Mouse (Mus musculus) induced T-regulatory cell, adult 2 months (primary cell): ENCODE data around the gene Ppm1h.

Experiments
- DNase-seq: peaks from one replicate; pipeline ENCODE4 v3.0.0-alpha.2; 2012; ENCODE audit warnings: low read depth

Ppm1h gene

DNA sequence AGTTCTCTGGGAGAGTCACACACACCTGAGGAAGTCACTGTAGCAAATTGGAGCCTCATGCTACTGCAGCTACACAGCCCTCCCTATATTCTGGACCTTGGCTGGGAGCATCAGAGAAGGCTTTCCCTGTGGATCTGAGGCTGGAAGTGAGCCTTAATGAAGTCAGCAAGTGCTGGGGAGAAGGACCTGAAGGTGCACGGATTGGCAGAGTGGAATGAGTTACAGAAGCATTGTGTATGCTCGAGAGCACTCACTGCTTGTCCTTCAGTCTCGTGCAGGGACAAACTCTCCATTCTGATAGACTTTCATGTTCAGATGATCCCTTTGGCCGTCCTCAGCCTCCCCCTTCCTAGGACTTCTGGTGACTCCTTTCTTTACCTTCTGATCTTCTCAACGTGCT, 26.3 kb downstream of the Ppm1h start:
- no peak for DNase-seq

GRCm38 (mm10) chr10:122705457-122705856, 26.9 kb downstream of the Ppm1h start:
- no peak for DNase-seq

- no peak for DNase-seq
Observed at GRCm38 (mm10) chr10:122711381-122711811, 32.8 kb downstream of the Ppm1h start.

DNA sequence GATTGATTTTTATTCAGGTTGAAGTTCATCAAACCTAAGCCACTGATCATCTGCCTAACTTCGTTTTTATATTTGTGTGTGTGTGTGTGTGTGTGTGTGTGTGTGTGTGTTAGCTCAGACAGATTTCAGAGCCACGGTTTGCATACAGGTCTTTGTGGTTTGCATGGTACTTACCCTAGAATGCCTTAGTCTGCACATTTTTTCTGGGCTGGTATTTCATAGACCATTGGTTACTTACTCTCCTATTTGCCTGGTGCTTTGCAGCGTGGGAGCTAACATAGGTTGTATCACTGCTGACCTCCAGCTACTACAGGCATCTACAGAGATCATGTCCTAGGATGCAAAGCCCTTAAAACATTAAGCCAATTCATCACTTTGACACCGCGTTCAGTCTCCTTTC, 33.7 kb downstream of the Ppm1h start:
- DNase-seq: no peak

- no peak for DNase-seq
Observed at GRCm38 (mm10) chr10:122715856-122716255, 37.3 kb downstream of the Ppm1h start.

- DNase-seq: no peak
Observed at GRCm38 (mm10) chr10:122716286-122716685, 37.7 kb downstream of the Ppm1h start.

- no peak for DNase-seq
Observed at GRCm38 (mm10) chr10:122716739-122717474, 38.3 kb downstream of the Ppm1h start.

GRCm38 (mm10) chr10:122717754-122718415, 39.3 kb downstream of the Ppm1h start:
- peak; percentile 73 for DNase-seq

GRCm38 (mm10) chr10:122718951-122719350, 40.4 kb downstream of the Ppm1h start:
- no peak for DNase-seq

DNA sequence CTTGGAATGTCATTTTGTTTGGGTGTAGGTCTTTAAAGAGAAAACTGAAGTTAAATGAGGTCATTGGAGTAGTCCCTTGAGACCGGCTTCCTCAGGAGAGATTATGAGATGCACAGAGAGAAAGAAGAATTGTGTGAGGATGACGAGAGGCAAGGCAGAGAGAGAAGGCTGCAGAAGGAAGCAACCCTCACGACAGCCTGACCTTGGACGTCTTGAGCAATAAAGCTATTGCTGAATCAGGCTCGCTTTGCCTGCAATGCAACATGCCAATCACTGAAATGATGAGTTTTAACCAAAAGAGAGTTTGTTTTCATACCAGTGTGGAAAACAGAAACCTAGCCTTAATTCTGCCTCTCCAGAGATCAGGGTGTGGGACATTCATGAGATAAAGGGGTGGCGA, 43.5 kb downstream of the Ppm1h start:
- no peak for DNase-seq

GRCm38 (mm10) chr10:122724692-122725091, 46.1 kb downstream of the Ppm1h start:
- no peak for DNase-seq

- peak; percentile 66 for DNase-seq
Observed at GRCm38 (mm10) chr10:122727228-122727627, 48.7 kb downstream of the Ppm1h start.

DNA sequence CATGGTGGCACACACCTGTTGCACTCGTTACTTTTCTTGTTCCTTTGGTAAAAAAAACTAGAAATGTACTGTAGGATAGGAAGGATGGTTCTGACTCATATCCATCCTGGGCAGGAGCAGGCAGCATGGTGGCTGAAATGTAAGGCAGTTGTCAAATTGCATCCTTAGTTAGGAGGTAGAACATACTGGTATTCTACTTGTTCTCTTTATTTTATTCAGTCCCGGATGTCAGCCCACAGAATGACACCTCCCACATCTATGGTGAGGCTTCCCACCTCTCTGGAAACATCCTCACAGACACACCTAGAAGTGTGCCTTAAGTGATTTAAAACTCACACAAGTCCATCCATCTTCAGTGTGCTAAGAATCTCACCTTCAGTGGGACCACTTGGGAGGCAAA, 49.6 kb downstream of the Ppm1h start:
- peak; percentile 51 for DNase-seq

- no peak for DNase-seq
Observed at GRCm38 (mm10) chr10:122732146-122732545, 53.6 kb downstream of the Ppm1h start.

DNA sequence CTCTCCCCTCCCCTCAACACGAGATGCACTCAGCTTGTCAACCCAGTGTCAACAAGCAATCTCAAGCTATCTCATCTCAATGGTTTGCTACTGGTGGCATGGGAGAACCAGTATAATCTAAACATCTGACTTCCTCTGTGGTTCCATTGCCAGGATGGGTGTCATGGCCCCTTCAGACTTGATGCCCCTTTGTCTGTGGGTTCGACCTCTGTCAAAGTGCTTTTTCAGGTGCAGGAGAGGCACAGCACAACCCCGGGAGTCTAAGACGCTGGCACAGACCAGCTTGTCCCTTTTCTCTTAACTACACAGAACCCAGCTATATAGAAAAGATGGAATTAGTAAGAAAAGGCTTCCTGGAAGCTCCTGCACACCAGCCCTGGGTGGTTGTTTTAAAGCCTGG, 56.0 kb downstream of the Ppm1h start:
- no peak for DNase-seq

DNA sequence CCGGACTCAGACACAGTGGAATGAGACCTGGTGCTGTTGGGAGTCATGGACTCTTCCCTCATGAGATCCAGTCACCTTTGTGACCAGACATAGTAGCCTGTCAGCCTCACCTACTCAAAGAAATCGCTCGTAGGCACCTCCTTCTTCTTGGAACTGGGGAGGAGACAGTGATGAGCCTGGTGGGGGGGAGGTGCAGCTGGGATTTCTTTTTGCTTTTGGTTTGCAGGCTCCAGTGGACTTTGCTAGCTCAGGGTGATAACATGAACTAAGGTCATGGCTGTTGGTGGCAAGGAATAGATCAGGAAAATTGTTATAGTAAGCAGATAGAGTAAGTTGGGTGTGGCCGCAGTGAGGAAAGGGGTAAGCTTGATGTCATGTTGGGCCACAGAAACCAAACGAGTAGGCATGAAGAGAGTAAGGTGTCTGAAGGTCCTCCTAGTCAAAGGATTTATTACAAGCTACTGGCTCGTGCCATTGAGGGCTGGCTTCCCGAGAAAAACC, 56.8 kb downstream of the Ppm1h start:
- DNase-seq: no peak

DNA sequence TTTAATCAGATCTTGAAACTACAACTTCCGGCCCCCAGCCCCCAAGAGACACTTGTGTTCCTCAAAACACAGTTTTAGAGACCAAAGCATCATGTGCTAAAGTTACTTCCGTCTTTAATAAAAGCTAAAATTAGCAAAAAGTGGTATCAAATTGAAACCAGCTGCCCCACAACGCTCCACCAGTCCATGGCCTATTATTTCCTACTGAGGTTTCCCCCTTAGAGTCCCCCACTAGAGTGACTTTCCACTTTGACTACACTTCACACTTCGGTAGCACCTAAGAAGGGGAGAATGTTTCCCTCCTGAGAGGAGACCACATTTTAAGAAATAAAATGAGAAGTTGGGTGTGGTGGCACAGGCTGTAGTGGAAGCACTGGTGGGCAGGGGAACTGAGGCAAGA, 58.3 kb downstream of the Ppm1h start:
- DNase-seq: peak; percentile 49

DNA sequence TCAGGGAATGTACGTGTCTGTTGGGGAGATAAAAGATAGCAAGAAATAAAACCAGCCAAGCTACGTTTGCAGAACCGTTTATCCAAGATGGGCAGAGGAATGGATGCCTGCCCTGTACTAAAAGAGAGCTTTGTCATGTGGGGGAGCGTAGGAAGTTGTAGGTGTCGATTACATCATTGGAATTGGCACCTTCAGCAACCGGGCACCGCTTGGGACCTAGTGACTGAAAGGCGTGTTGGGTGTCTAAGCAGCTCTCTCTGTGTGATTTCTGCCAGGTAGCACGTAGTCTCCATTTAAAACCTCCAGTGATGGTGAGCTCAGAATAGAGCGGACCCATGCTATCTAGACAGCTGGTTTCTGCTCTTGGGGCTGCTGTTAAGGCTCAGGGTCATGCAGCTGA, 60.0 kb downstream of the Ppm1h start:
- peak; percentile 75 for DNase-seq

DNA sequence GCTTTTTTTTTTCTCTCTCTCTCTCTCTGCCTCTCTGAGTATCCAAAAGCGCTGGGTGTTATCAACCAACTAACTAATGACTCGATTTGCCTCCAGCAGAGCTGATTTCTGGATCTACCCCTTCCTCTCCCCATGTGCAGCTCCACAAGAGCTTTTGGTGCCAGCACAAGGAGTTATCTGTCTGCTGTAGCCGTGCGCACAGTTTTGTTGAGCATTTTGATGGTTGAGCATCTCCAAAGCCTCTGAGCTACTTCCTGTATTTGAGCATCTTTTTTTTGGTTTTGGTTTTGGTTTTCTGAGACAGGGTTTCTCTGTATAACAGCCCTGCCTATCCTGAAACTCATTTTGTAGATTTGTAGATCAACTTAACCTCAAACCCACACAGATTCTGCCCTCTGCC, 60.5 kb downstream of the Ppm1h start:
- peak; percentile 89 for DNase-seq

DNA sequence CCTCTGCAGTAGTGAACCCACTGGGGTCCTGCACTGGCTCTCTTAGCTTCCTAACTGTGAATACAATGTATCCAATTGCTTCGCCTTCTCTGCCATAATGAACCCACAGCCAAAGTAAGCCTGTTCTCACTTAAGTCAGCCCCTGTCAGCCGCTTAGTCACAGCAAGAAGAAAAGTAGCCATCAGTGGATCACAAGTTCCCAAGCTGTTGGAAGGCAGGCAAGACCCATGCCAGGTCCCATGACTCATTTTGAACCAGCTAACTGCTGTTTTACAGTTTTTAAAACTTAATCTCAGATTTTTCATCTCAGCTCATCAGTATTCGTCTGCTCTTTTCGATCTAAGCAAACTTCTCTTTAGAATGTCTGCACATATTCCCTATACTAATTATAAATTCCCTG, 61.6 kb downstream of the Ppm1h start:
- no peak for DNase-seq

DNA sequence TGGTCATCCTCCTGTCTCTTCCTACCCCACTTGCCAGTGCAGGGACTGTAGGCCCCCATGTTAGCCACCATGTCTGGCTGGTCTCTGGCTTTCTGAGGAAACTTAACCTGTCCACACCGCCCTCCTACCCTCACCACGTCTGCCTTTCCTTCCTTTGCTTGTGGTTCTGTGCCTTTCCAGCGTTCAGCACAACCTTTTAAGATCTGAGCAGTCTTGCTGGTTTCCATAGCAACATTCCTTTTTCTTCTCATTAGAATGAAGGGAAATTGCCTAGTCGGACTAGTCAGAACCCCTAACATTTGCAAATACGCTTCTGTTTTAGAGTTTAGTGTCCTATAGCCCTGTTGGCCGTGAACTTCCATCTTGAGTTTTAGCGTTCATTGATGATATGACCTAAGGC, 62.6 kb downstream of the Ppm1h start:
- DNase-seq: no peak

DNA sequence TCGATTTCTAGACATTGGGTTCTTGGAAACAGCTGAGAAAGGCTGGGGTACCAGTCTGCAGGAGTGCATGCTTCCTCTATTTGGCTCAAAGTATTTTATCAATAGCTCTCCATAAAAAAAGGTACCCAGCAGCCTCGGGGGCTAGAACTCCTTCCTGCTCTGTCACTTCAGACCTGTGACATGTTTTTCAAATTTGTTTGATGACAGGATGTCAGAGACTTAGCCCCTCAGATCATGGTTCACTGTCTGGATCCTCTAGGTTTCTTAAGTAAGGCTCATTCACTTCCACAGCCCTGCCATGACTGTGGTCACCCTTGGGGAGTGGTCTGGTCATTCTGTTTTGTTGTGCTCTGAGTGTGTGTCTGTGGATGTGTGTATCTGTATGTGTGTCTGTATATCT, 63.6 kb downstream of the Ppm1h start:
- peak; percentile 32 for DNase-seq

GRCm38 (mm10) chr10:122743361-122743760, 64.8 kb downstream of the Ppm1h start:
- no peak for DNase-seq

- DNase-seq: no peak
Observed at GRCm38 (mm10) chr10:122744970-122745369, 66.4 kb downstream of the Ppm1h start.
